Mouse (Mus musculus) intestine, embryonic 14.5 days (tissue): ENCODE data around the gene Apip. TPM values are rescaled to one million over a fixed set of nuclear protein-coding genes. Genes with fewer than 3 reads are reported as not detected.

ENCODE experiments used
- ATAC-seq: fragments of 200-750 bp; cut with Nextera tagmentation; replicated peaks from 2 replicates; pipeline ENCODE4 v1.8.0; 2017; ENCODE audit warnings: low read depth, moderate number of reproducible peaks, moderate TSS enrichment, moderate library complexity; ENCODE audit not compliant: low FRiP score, low TSS enrichment
- DNase-seq: peaks from one replicate; pipeline ENCODE4 v3.0.0-alpha.2; 2018; ENCODE audit warnings: low spot score
- H3K27ac ChIP-seq: fragments of 300-500 bp; sonication (generic); 2 replicates; pipeline ENCODE4 v1.5.1; 2014; ENCODE audit warnings: low read depth, mild to moderate bottlenecking, control low read depth
- H3K27me3 ChIP-seq: fragments of 300-500 bp; sonication (generic); replicated peaks from 2 replicates; pipeline ENCODE4 v1.6.1; 2014; ENCODE audit warnings: low read length, control low read depth; ENCODE audit not compliant: control insufficient read depth, insufficient read depth
- H3K36me3 ChIP-seq: fragments of 300-500 bp; sonication (generic); 2 replicates; pipeline ENCODE4 v1.6.1; 2014; ENCODE audit warnings: low read length, control low read depth; ENCODE audit not compliant: control insufficient read depth, insufficient read depth
- H3K4me1 ChIP-seq: fragments of 300-500 bp; sonication (generic); replicated peaks from 2 replicates; pipeline ENCODE4 v1.6.1; 2014; ENCODE audit warnings: low read length, control low read depth, mixed read lengths; ENCODE audit not compliant: control insufficient read depth, insufficient read depth
- H3K4me2 ChIP-seq: fragments of 300-500 bp; sonication (generic); 2 replicates; pipeline ENCODE4 v1.6.1; 2014; ENCODE audit warnings: low read length
- H3K4me3 ChIP-seq: fragments of 300-500 bp; sonication (generic); 2 replicates; pipeline ENCODE4 v1.5.1; 2014; ENCODE audit warnings: low read depth, low read length, control low read depth, mixed read lengths
- H3K9ac ChIP-seq: fragments of 300-500 bp; sonication (generic); 2 replicates; pipeline ENCODE4 v1.6.1; 2014; ENCODE audit warnings: mild to moderate bottlenecking, low read length
- H3K9me3 ChIP-seq: fragments of 300-500 bp; sonication (generic); 2 replicates; pipeline ENCODE4 v1.6.1; 2016; ENCODE audit warnings: low read length, control low read depth; ENCODE audit not compliant: control insufficient read depth
- WGBS: fragments of 180-500 bp; shearing (Covaris S2); extraction: QIAGEN DNeasy Blood & Tissue Kit; methylation state at CpG from one replicate; pipeline ENCODE4 v1.1.7; 2014; 5-methylcytosine and 5-hydroxymethylcytosine counted together
- polyA plus RNA-seq: library from polyadenylated mRNA; unstranded; fragments of >200 nt; fragmentation: Nextera tagmentation; extraction: Ambion mirVana; gene quantifications from 2 replicates; pipeline ENCODE4 v1.2.1, GENCODE M21; 2014

Gene Apip
- polyA plus RNA-seq, 1 experiment from 2014 or later = 69.7 TPM

GRCm38 (mm10) chr2:103084451-103084850 is 11.0 kb downstream of the Apip start:
- no peak for ATAC-seq
- Histone ChIP-seq H3K27ac (no peak overlapping the region), H3K36me3 (peaks cover 8% of the 10 kb centered on the region; the same call in 1 of the 2 replicates), H3K4me3 (no peak overlapping the region), H3K27me3 (no peaks in the 10 kb centered on the region), H3K4me2 (no peak overlapping the region), H3K9me3 (no peaks in the 10 kb centered on the region), H3K9ac (no peak overlapping the region), H3K4me1 (no peaks in the 10 kb centered on the region)
- 56% methylated on average over 5 of the region's 5 CpGs for WGBS
- no peak for DNase-seq

GRCm38 (mm10) chr2:103085633-103086032 is 12.2 kb downstream of the Apip start:
- Histone ChIP-seq H3K36me3 (peaks cover 8% of the 10 kb centered on the region; the same call in 1 of the 2 replicates), H3K4me3 (no peak overlapping the region), H3K9me3 (no peaks in the 10 kb centered on the region), H3K27me3 (no peaks in the 10 kb centered on the region), H3K4me1 (no peaks in the 10 kb centered on the region), H3K27ac (no peak overlapping the region), H3K4me2 (no peak overlapping the region), H3K9ac (no peak overlapping the region)
- WGBS = 77% methylated on average over 10 of the region's 10 CpGs
- DNase-seq (no peak), ATAC-seq (no peak)

DNA sequence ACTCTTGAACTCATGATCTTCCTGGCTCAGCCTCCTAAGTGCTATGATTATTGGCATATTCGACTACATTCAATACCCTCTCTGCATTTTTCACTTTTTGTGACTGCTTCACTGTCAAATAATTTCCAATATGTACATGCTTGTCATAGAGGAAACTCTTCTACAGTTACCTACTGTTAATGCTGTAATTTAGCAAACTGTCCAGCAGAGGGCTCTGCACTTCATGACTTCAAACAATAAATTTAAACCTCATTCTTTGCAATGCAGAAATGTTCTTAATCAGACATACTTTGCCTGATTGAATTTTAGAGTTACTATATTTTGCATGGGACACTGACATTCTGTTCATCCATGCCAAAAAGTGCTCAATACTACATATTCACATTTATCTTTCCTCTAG is 13.0 kb downstream of the Apip start:
- DNase-seq (no peak), ATAC-seq (no peak)
- WGBS = 7% methylated on average over 1 of the region's 1 CpGs
- no peak overlapping the region for H3K27ac ChIP-seq
- no peak overlapping the region for H3K4me3 ChIP-seq
- H3K9me3 ChIP-seq = no peaks in the 10 kb centered on the region
- peaks cover 8% of the 10 kb centered on the region; the same call in 1 of the 2 replicates for H3K36me3 ChIP-seq
- H3K4me1 ChIP-seq = no peaks in the 10 kb centered on the region
- H3K4me2 ChIP-seq = no peak overlapping the region
- H3K27me3 ChIP-seq = no peaks in the 10 kb centered on the region
- H3K9ac ChIP-seq = no peak overlapping the region

- WGBS = 95% methylated on average over 4 of the region's 4 CpGs
- Histone ChIP-seq H3K27me3 (no peaks in the 10 kb centered on the region), H3K4me2 (no peak overlapping the region), H3K9me3 (no peaks in the 10 kb centered on the region), H3K4me1 (no peaks in the 10 kb centered on the region), H3K27ac (no peak overlapping the region), H3K36me3 (peaks cover 16% of the 10 kb centered on the region), H3K4me3 (no peak overlapping the region), H3K9ac (no peak overlapping the region)
- ATAC-seq (no peak), DNase-seq (no peak)
Observed at GRCm38 (mm10) chr2:103088099-103088498, 14.6 kb downstream of the Apip start.

GRCm38 (mm10) chr2:103089521-103089920 is 16.0 kb downstream of the Apip start:
- Histone ChIP-seq H3K36me3 (peaks cover 23% of the 10 kb centered on the region), H3K27me3 (no peaks in the 10 kb centered on the region), H3K27ac (no peak overlapping the region), H3K9me3 (no peaks in the 10 kb centered on the region), H3K4me3 (no peak overlapping the region), H3K9ac (no peak overlapping the region), H3K4me2 (no peak overlapping the region), H3K4me1 (no peaks in the 10 kb centered on the region)
- 84% methylated on average over 6 of the region's 6 CpGs for WGBS
- no peak for ATAC-seq
- no peak for DNase-seq

- Histone ChIP-seq H3K4me1 (no peaks in the 10 kb centered on the region), H3K4me3 (no peak overlapping the region), H3K27ac (no peak overlapping the region), H3K9me3 (no peaks in the 10 kb centered on the region), H3K9ac (no peak overlapping the region), H3K27me3 (no peaks in the 10 kb centered on the region), H3K36me3 (no peaks in the 10 kb centered on the region), H3K4me2 (no peak overlapping the region)
- ATAC-seq (no peak), DNase-seq (no peak)
- WGBS = 74% methylated on average over 5 of the region's 5 CpGs
Observed at GRCm38 (mm10) chr2:103102595-103102994, 29.1 kb downstream of the Apip start.

- Histone ChIP-seq H3K4me3 (no peak overlapping the region), H3K27me3 (no peaks in the 10 kb centered on the region), H3K36me3 (no peaks in the 10 kb centered on the region), H3K4me2 (no peak overlapping the region), H3K4me1 (no peaks in the 10 kb centered on the region), H3K27ac (no peak overlapping the region), H3K9ac (no peak overlapping the region), H3K9me3 (no peaks in the 10 kb centered on the region)
- ATAC-seq (no peak), DNase-seq (no peak)
- 78% methylated on average over 2 of the region's 2 CpGs for WGBS
Observed at GRCm38 (mm10) chr2:103106172-103106571, 32.7 kb downstream of the Apip start.

DNA sequence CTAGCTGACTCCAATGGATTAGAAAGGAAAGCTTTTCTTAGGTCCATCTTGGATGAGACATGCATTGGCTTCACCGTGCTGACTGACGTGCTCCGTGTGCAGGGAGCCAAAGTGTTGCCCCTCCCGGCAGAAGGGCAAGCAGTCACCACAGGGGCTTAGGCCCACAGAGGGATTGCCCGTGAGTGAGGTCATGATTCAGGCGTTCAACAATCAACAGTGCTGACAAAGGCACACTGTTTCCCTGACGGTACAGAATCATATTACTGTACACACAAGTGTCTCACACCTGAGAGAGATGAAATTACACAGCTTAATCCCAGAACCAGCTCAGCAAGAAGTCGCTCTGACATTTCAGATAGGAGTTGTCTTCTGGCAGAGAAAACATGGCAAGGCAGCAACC is 38.2 kb downstream of the Apip start:
- Histone ChIP-seq H3K4me3 (no peak overlapping the region), H3K27ac (no peak overlapping the region), H3K9ac (no peak overlapping the region), H3K9me3 (no peaks in the 10 kb centered on the region), H3K27me3 (no peaks in the 10 kb centered on the region), H3K36me3 (no peaks in the 10 kb centered on the region), H3K4me2 (no peak overlapping the region), H3K4me1 (no peaks in the 10 kb centered on the region)
- WGBS = 66% methylated on average over 8 of the region's 8 CpGs
- ATAC-seq = no peak
- no peak for DNase-seq

GRCm38 (mm10) chr2:103117212-103117611 is 43.7 kb downstream of the Apip start:
- H3K4me1 ChIP-seq = no peaks in the 10 kb centered on the region
- H3K4me3 ChIP-seq = no peak overlapping the region
- H3K36me3 ChIP-seq = no peaks in the 10 kb centered on the region
- no peak overlapping the region for H3K4me2 ChIP-seq
- no peaks in the 10 kb centered on the region for H3K27me3 ChIP-seq
- H3K9ac ChIP-seq = no peak overlapping the region
- H3K27ac ChIP-seq = no peak overlapping the region
- ATAC-seq (no peak), DNase-seq (no peak)
- 72% methylated on average over 5 of the region's 5 CpGs for WGBS
- no peaks in the 10 kb centered on the region for H3K9me3 ChIP-seq
